Mouse (Mus musculus): ENCODE measurements at regions not wholly inside any gene's neighbourhood (a gene's known extent, or its start where the extent isn't known, plus 50 kb on each side); places are given as distances from the start of the nearest gene placed in this dataset.
A peak's percentile ranks its signal among the peaks of the same experiment; 100 is the strongest.

DNA sequence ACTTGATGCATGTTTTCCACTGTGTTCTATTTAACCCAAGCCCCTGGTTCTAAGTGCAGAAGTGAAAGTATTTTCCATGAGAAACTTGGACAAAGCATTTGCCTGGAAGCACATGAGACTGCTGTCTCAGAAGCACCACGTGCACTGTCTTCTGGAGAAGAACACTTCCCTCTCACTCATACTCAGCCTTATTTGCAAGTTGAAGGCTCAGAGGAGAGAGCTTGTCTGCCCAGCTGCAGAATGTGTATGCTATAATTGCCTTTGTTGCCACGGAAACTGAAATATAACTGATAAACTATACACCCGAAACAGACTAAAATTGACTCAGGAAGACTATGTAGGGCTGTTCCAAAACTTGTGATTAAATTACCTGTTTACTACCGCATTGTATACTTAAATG lies 3230.3 kb downstream of the 9330182O14Rik start:
- H3K27ac ChIP-seq = no peak overlapping the region
- intact Hi-C loops (cut with DNase I) = no loop called here
- no peak overlapping the region for H3K4me3 ChIP-seq
- DNase-seq (ENCODE audit: extremely low spot score in 1 of 2, low spot score in 2 of 2) = peak; percentile 10 to 11
- no peak for TF ChIP-seq CTCF (IDR thresholded peaks at IDR 0.05)

DNA sequence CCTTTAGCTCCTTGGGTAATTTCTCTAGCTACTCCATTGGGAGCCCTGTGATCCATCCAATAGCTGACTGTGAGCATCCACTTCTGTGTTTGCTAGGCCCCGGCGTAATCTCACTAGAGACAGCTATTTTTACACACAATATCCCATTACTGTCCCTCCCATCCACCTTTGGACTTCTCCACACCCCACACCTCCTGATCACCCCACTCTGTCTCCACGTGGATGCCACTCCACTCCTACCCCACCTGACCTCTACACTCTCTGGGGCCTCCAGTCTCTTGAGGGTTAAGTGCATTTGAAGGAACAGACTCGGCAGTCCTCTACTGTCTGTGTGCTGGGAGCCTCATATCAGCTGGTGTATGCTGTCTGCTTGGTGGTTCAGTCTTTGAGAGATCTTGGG lies 3238.9 kb downstream of the 9330182O14Rik start:
- DNase-seq (ENCODE audit: extremely low spot score in 1 of 2, low spot score in 2 of 2) = no peak
- Histone ChIP-seq H3K4me3 (no peak overlapping the region), H3K27ac (no peak overlapping the region)
- TF ChIP-seq CTCF (IDR thresholded peaks at IDR 0.05) = no peak
- intact Hi-C loops (cut with DNase I) = no loop called here

DNA sequence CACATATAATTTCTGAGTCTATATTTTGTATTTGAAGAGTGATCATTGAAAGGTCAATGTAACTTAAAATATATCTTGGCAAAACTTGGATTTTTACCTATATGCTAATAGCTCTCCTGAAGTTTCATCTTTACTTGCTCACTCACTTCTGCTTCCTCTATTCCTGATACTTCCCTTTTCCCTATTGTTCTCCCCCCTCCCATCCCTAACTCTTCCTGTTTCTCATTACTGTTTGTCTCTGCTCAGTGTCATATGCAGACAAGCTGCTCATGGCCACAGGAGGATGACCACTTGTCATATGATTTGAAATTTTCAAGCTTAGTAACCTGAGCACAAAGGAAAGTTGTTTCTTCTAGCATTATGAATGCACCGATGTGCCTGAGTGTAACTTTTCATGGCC lies 3248.2 kb downstream of the 9330182O14Rik start:
- H3K27ac ChIP-seq = no peak overlapping the region
- TF ChIP-seq CTCF (IDR thresholded peaks at IDR 0.05) = no peak
- intact Hi-C loops (cut with DNase I) = no loop called here
- no peak for DNase-seq (ENCODE audit: extremely low spot score in 1 of 2, low spot score in 2 of 2)
- no peak overlapping the region for H3K4me3 ChIP-seq

DNA sequence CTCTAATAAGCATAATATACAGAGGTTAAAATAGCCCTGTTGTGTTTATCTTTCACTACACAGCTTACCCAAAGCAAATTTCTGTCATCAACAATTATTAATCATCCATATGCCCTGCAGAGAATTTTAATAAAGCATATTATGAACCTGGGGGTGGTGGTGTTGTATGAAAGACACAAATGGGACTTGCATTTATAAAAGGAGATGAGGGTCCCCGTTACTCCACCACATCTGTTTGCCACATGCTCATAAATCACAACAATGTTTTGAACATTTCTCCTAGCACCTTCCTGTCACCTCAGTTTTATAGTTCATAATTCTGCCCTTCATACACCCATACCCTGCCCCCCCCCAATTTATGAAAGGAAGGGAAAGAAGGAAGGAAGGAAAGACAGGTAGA lies 3265.7 kb downstream of the 9330182O14Rik start:
- no peak overlapping the region for H3K27ac ChIP-seq
- no peak for TF ChIP-seq CTCF (IDR thresholded peaks at IDR 0.05)
- H3K4me3 ChIP-seq = no peak overlapping the region
- intact Hi-C loops (cut with DNase I) = no loop called here
- no peak for DNase-seq (ENCODE audit: extremely low spot score in 1 of 2, low spot score in 2 of 2)

DNA sequence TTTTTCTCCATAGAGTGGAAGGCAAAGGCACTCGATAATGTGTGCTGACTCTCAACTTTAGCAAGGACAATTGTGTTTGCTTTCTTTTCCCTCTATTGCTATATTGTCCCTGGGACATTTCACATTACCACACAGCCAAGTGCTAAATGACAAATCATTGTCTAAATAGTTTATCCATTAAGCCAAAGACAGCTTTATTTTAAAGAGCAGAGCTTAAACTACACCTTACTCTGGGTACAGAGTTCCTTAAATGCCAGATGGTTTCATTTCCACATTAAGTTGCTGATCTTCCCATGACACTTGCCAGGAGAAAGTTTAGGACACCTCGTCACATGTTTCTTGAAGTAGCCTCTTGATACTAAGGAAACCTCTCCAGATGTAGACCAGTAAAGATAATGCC lies 3269.4 kb downstream of the 9330182O14Rik start:
- no peak for DNase-seq (ENCODE audit: extremely low spot score in 1 of 2, low spot score in 2 of 2)
- H3K4me3 ChIP-seq = no peak overlapping the region
- no peak for TF ChIP-seq CTCF (IDR thresholded peaks at IDR 0.05)
- no peak overlapping the region for H3K27ac ChIP-seq
- intact Hi-C loops (cut with DNase I) = no loop called here

All from left cerebral cortex, adult 2 months (tissue).